Mouse (Mus musculus) liver, embryonic 11.5 days (tissue): ENCODE data around the gene Keap1. TPM values are rescaled to one million over a fixed set of nuclear protein-coding genes. Genes with fewer than 3 reads are reported as not detected.
"Not testable (repeated sequence)": the region's sequence is repeated elsewhere in the genome, so short reads cannot be mapped to it uniquely, and the experiment has no call there.

Experiments used
- ATAC-seq: fragments of 200-750 bp; cut with Nextera tagmentation; replicated peaks from 2 replicates; pipeline ENCODE4 v1.8.0; 2017; ENCODE audit warnings: moderate number of reproducible peaks, mild to moderate bottlenecking, moderate TSS enrichment, moderate library complexity; ENCODE audit not compliant: low FRiP score
- DNase-seq: peaks from one replicate; pipeline ENCODE4 v3.0.0-alpha.2; 2017; ENCODE audit warnings: low spot score
- H3K27ac ChIP-seq: fragments of 300-500 bp; sonication (generic); 2 replicates; pipeline ENCODE4 v1.5.1; 2014; ENCODE audit warnings: mild to moderate bottlenecking, low read depth, low read length, control low read depth
- H3K27me3 ChIP-seq: fragments of 300-500 bp; sonication (generic); replicated peaks from 2 replicates; pipeline ENCODE4 v1.6.1; 2014; ENCODE audit warnings: low read length, mixed read lengths; ENCODE audit not compliant: control insufficient read depth, insufficient read depth
- H3K36me3 ChIP-seq: fragments of 300-500 bp; sonication (generic); 2 replicates; pipeline ENCODE4 v1.6.1; 2014; ENCODE audit warnings: mild to moderate bottlenecking, low read length, moderate library complexity, mixed read lengths; ENCODE audit not compliant: control insufficient read depth, insufficient read depth
- H3K4me1 ChIP-seq: fragments of 300-500 bp; sonication (generic); replicated peaks from 2 replicates; pipeline ENCODE4 v1.6.1; 2014; ENCODE audit warnings: low read length, mixed read lengths; ENCODE audit not compliant: control insufficient read depth, insufficient read depth
- H3K4me2 ChIP-seq: fragments of 300-500 bp; sonication (generic); 2 replicates; pipeline ENCODE4 v1.6.1; 2014; ENCODE audit warnings: mild to moderate bottlenecking, control low read depth, moderate library complexity
- H3K4me3 ChIP-seq: fragments of 300-500 bp; sonication (generic); 2 replicates; pipeline ENCODE4 v1.5.1; 2014; ENCODE audit warnings: low read depth, low read length, control low read depth
- H3K9ac ChIP-seq: fragments of 300-500 bp; sonication (generic); 2 replicates; pipeline ENCODE4 v1.6.1; 2014; ENCODE audit warnings: low read depth, low read length, control low read depth
- H3K9me3 ChIP-seq: fragments of 300-500 bp; sonication (generic); 2 replicates; pipeline ENCODE4 v1.6.1; 2016; ENCODE audit warnings: low read length, inconsistent platforms, mixed read lengths; ENCODE audit not compliant: control insufficient read depth
- WGBS: fragments of 180-500 bp; shearing (Covaris S2); extraction: QIAGEN DNeasy Blood & Tissue Kit; methylation state at CpG from one replicate; pipeline ENCODE4 v1.1.7; 2014; 5-methylcytosine and 5-hydroxymethylcytosine counted together
- polyA plus RNA-seq: library from polyadenylated mRNA; unstranded; fragments of >200 nt; fragmentation: Nextera tagmentation; extraction: Ambion mirVana; gene quantifications from 2 replicates; pipeline ENCODE4 v1.2.1, GENCODE M21; 2014

The Keap1 gene
- polyA plus RNA-seq, 1 experiment from 2014 or later = 43.8 TPM

DNA sequence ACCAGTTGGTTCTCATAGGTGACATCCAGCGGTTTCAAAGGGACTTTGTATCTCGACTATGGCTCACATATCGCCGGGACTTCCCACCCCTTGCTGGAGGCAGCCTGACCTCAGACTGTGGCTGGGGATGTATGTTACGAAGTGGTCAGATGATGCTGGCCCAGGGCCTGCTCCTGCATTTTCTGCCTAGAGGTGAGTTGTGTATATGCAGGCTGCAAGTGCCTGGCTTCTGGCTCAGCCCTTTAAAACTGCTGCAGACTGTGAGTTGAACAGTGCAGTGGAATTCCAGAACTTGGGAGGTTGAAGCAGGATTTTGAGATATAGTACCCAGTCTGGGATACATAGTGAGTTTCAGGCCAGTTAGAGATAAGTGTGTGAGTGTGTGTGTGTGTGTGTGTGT lies 27.7 kb upstream of the Keap1 start:
- no peaks in the 10 kb centered on the region for H3K27me3 ChIP-seq
- no peak overlapping the region for H3K27ac ChIP-seq
- H3K9me3 ChIP-seq = no peaks in the 10 kb centered on the region
- no peak for DNase-seq
- peaks cover 36% of the 10 kb centered on the region for H3K36me3 ChIP-seq
- H3K4me2 ChIP-seq = peak overlapping the region; percentile 88
- H3K9ac ChIP-seq = 0 out of 2 replicates have a peak overlapping the region, but pooled peaks have one; percentile 7
- WGBS = 87% methylated on average over 5 of the region's 5 CpGs
- H3K4me1 ChIP-seq = peaks cover 20% of the 10 kb centered on the region
- ATAC-seq = no peak
- peak overlapping the region; percentile 85 for H3K4me3 ChIP-seq

DNA sequence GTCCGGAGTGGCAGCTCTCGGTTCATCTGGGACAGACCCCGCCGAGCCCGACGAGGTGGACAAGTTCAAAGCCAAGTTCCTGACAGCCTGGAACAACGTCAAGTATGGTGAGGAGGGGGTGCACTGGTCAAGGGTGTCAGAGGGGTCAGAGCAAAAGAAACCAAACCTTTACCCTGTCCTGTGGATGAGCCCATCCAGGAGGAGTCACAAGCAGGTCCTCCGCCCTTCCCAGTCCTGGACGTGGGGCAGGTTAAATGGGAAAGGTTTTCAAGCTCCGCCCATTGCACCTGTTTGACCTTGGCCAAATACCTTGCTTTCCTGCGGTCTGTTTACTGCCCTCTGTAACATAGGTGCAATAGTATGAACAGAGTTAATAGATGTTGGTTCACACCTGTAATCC lies 26.4 kb upstream of the Keap1 start:
- ATAC-seq = no peak
- no peaks in the 10 kb centered on the region for H3K27me3 ChIP-seq
- H3K36me3 ChIP-seq = peaks cover 25% of the 10 kb centered on the region
- H3K9me3 ChIP-seq = no peaks in the 10 kb centered on the region
- peak overlapping the region; percentile 85 for H3K4me3 ChIP-seq
- no peak for DNase-seq
- peak overlapping the region; percentile 88 for H3K4me2 ChIP-seq
- WGBS = 5% methylated on average over 11 of the region's 11 CpGs
- H3K4me1 ChIP-seq = peaks cover 23% of the 10 kb centered on the region
- H3K9ac ChIP-seq = peak overlapping the region; percentile 89
- peak overlapping the region; percentile 97 for H3K27ac ChIP-seq

DNA sequence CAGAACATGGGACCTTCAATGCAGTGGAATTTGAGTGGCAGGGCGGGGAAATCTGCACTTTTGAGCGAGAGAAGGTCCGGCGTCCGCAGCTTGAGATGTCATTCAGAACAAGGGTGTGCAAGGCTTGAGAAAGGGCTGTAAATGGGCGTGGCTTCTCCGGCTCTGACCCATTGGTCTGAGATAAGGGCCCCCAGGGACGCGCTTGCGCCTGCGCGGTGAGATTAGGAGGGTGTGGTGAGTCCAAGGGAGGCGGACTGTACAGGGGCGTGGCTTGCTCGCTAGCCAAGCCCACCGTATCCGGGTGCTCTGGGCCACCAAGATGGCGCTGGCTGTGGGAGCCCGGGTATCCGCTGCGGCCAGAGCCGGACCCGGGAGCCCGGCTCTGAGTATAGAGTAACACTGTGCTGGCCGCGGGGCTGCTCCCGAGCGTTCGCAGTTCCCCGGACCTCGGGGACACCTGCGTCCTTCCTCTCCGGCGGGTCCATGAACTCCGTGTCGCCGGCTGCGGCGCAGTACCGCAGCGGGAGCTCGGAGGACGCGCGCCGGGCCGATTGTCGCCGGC lies 25.9 kb upstream of the Keap1 start, which contains the start of gene Atg4d:
Gene Atg4d, plus strand, starts transcription at position 294 of the 562 bp plus-strand sequence.
- H3K4me1 ChIP-seq = peaks cover 23% of the 10 kb centered on the region
- ATAC-seq = peak; percentile 93
- H3K9ac ChIP-seq = peak within 1 kb of the TSS; percentile 89
- DNase-seq = peak; percentile 98
- peak within 1 kb of the TSS; percentile 88 for H3K4me2 ChIP-seq
- peaks cover 21% of the 10 kb centered on the region for H3K36me3 ChIP-seq
- peak within 1 kb of the TSS; percentile 85 for H3K4me3 ChIP-seq
- H3K27ac ChIP-seq = peak within 1 kb of the TSS; percentile 97
- no peaks in the 10 kb centered on the region for H3K9me3 ChIP-seq
- H3K27me3 ChIP-seq = no peaks in the 10 kb centered on the region
- WGBS = under 1% methylated on average over 49 of the region's 49 CpGs

DNA sequence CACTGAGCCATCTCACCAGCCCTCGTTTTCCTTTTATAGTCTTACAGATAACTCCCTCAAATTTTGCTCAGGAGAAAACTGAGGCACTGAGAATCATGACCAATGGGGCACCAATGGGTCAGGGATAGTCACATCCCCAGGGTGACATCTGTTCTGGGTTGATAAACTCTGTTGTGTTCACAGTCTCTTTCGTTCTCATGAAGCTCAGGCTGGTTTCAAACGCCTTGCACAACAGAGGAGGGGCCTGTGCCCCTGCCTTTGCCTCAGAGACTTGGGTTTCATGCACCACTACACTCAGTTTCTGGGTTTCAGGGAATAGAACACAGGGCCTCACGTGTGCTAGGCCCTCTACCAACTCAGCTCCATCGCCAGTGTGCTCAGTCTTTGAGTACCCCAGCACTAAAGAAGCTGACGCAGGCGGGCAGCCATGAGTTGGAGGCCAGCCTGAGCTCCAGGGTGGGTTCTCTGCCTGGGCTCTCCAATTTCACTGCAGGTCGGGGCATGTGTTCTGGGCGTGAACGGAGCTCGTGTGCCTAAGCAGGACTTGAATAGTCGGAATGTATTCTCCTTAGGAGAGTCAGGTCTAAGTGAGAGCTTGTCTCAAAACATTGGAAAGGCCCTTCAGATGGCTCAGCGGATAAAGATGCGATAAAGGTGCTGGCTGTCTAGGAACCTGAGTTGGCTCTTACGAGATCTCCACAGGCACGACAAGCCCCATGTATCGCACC lies 25.3 kb upstream of the Keap1 start:
- Histone ChIP-seq H3K9ac (peak overlapping the region; percentile 60), H3K9me3 (no peaks in the 10 kb centered on the region), H3K27me3 (no peaks in the 10 kb centered on the region), H3K4me3 (peak overlapping the region; percentile 85), H3K36me3 (peaks cover 16% of the 10 kb centered on the region), H3K27ac (peak overlapping the region; percentile 97), H3K4me1 (peaks cover 23% of the 10 kb centered on the region), H3K4me2 (peak overlapping the region; percentile 76)
- peak; percentile 81 for ATAC-seq
- no peak for DNase-seq
- WGBS = 17% methylated on average over 17 of the region's 17 CpGs

DNA sequence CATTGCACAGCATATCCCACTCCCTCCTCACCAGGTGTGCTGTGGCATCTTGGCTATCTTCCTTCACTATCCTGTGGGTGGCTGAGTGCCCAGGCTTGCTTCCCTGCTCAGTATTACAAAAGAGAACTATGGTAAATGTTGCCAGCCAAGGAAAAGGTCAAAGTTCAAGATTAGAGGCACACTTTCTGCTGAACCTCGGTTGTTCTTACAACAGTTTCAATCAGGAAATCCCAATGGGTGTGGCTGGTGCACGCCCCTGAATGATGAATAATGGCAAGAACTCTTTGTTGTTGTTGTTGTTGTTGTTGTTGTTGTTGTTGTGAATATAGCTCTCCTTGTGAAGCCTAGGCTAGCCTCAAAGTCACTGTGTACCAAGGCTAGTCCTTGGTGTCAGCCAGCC lies 22.7 kb upstream of the Keap1 start:
- no peak overlapping the region for H3K27ac ChIP-seq
- no peak for ATAC-seq
- peaks cover 2% of the 10 kb centered on the region; the same call in 1 of the 2 replicates for H3K36me3 ChIP-seq
- H3K4me2 ChIP-seq = no peak overlapping the region
- H3K27me3 ChIP-seq = no peaks in the 10 kb centered on the region
- DNase-seq = no peak
- H3K4me3 ChIP-seq = no peak overlapping the region
- 50% methylated on average over 2 of the region's 2 CpGs for WGBS
- peaks cover 20% of the 10 kb centered on the region for H3K4me1 ChIP-seq
- no peak overlapping the region for H3K9ac ChIP-seq
- H3K9me3 ChIP-seq = no peaks in the 10 kb centered on the region

DNA sequence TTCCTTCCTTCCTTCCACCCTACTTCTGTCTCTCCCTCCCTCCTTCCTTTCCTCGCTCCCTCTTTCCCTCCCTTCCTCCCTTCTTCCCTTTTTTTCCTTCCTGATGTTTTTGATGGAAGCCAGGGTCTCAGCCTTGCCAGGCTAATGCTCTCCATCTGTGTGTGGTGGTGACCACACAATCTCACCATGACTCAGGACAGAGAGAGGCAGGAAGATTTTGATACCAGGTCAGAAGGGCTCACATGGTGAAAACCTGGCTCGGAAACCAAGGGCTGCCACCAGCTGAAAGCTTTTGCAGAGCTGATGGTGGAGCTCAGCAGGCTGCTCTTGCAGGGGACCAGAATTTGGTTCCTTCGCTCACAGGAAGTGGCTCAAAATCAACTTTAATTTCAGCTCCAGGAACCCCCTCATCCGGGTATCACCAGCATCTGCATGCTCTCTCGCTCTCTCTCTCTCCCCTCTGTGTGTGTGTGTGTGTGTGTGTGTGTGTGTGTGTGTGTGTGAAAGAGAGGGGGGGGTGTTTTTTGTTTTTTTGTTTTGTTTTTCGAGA lies 21.4 kb upstream of the Keap1 start:
- Histone ChIP-seq H3K27me3 (no peaks in the 10 kb centered on the region), H3K4me2 (no peak overlapping the region), H3K27ac (no peak overlapping the region), H3K4me1 (peaks cover 11% of the 10 kb centered on the region), H3K9ac (no peak overlapping the region), H3K9me3 (no peaks in the 10 kb centered on the region), H3K4me3 (no peak overlapping the region), H3K36me3 (no peaks in the 10 kb centered on the region)
- 66% methylated on average over 6 of the region's 6 CpGs for WGBS
- DNase-seq = no peak
- ATAC-seq = no peak

DNA sequence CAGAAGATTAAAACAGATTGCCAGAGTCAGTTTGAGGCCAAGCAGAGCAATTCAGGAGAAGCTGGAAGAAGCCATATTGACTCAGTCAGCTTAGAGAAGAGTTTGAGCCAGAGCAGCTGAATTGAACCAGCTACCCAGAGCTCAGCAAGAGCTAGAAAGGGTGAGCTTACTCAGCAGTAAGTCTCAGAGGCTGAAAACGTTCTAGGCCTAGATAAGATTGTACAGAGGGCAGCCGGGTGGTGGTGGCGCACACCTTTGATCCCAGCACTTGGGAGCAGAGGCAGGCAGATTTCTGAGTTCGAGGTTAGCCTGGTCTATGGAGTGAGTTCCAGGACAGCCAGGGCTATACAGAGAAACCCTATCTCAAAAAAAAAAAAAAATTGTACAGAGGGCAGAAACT lies 17.2 kb upstream of the Keap1 start:
- H3K36me3 ChIP-seq, DNase-seq, ATAC-seq, H3K4me2 ChIP-seq, H3K9me3 ChIP-seq, H3K4me3 ChIP-seq, H3K4me1 ChIP-seq, H3K27ac ChIP-seq, H3K9ac ChIP-seq: not testable (repeated sequence)
- H3K27me3 ChIP-seq = peaks cover 13% of the 10 kb centered on the region
- 63% methylated on average over 4 of the region's 4 CpGs for WGBS

DNA sequence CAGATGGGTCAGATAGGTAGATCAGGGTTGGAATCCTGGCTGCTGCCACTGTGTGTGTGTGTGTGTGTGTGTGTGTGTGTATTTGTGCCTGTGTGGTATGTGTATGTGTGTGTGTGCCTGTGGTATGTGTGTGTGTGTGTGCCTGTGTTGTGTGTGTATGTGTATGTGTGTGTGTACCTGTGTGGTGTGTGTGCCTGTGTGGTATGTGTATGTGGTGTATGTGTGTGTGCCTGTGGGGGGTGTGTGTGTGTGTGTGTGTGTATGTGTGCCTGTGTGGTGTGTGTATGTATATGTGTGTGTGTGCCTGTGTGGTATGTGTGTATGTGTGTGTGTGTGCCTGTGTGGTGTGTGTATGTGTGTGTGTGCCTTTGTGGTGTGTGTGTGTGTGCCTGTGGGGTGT lies 15.5 kb upstream of the Keap1 start:
- Histone ChIP-seq H3K4me2 (no peak overlapping the region), H3K36me3 (no peaks in the 10 kb centered on the region), H3K27ac (no peak overlapping the region), H3K4me3 (no peak overlapping the region), H3K4me1 (no peaks in the 10 kb centered on the region), H3K9me3 (no peaks in the 10 kb centered on the region), H3K27me3 (peaks cover 29% of the 10 kb centered on the region), H3K9ac (no peak overlapping the region)
- no peak for DNase-seq
- ATAC-seq = no peak
